Comparison of ENCODE assay signal across 25 mouse cellular contexts in genomic region chr11:44564940-44565339, GRCm38 (mm10). TPM values are rescaled to one million over a fixed set of nuclear protein-coding genes. Genes with fewer than 3 reads are reported as not detected.
"Had no signal": no experiment of that assay in that cellular context is flagged by ENCODE, and none has a peak within 500 bp of the region (broad histone marks: within the 10 kb centered on the region; RNA-seq: fewer than 3 reads in every experiment).

No protein-coding gene starts in this region.

- H3K27ac ChIP-seq: forebrain, embryonic 15.5 days; heart, adult 2 months; heart, embryonic 13.5 days; heart, embryonic 15.5 days; hindbrain, embryonic 13.5 days; hindbrain, embryonic 15.5 days; hindbrain, postnatal 0 days; kidney, embryonic 15.5 days; kidney, postnatal 0 days had no signal

- ATAC-seq: forebrain, embryonic 15.5 days; forebrain, postnatal 0 days; hindbrain, postnatal 0 days; intestine, embryonic 16.5 days had no signal

- H3K27me3 ChIP-seq: forebrain, embryonic 15.5 days; heart, embryonic 13.5 days; heart, embryonic 15.5 days; hindbrain, embryonic 13.5 days; hindbrain, embryonic 15.5 days; kidney, embryonic 15.5 days had no signal

- H3K9ac ChIP-seq: forebrain, embryonic 15.5 days; forebrain, postnatal 0 days; heart, embryonic 13.5 days; heart, embryonic 15.5 days; hindbrain, embryonic 13.5 days; hindbrain, embryonic 15.5 days; kidney, embryonic 15.5 days had no signal

- H3K4me1 ChIP-seq: forebrain, embryonic 15.5 days; hindbrain, embryonic 13.5 days; hindbrain, embryonic 15.5 days; kidney, embryonic 15.5 days had no signal

- H3K4me3 ChIP-seq: forebrain, embryonic 15.5 days; heart, adult 2 months; heart, embryonic 13.5 days; heart, embryonic 15.5 days; hindbrain, embryonic 13.5 days; hindbrain, embryonic 15.5 days; kidney, embryonic 15.5 days had no signal

- H3K4me2 ChIP-seq: forebrain, embryonic 15.5 days; heart, embryonic 11.5 days; heart, embryonic 13.5 days; heart, embryonic 15.5 days; hindbrain, embryonic 13.5 days; hindbrain, embryonic 15.5 days; kidney, embryonic 15.5 days had no signal

- DNase-seq: forebrain, postnatal 0 days; gastrocnemius, postnatal 14 days; gastrocnemius, postnatal 36 days; heart, adult 2 months; heart, postnatal 14 days; heart, postnatal 36 days; kidney, adult 11 months; kidney, adult 2 months; kidney, adult 9 months; kidney, postnatal 14 days; kidney, postnatal 36 days; layer of hippocampus, adult 9-11 months; layer of hippocampus, postnatal 36 days; left cerebral cortex, postnatal 4 days had no signal

- H3K9me3 ChIP-seq: heart, embryonic 15.5 days; hindbrain, embryonic 15.5 days; kidney, embryonic 15.5 days had no signal

RNA-seq across cellular contexts. Expression of gene Ebf1, which starts 52.2 kb away (rescaled TPM):
- total RNA-seq: hematopoietic stem cell, adult 5-6 weeks had no signal
